Mouse (Mus musculus): ENCODE results near the gene Tec. TPM values are rescaled to one million over a fixed set of nuclear protein-coding genes. Genes with fewer than 3 reads are reported as not detected.

Tec gene
- polyA plus RNA-seq, 1 experiment from 2014 or later, result 2.9 TPM

- DNase-seq (ENCODE audit: low spot score) (no peak), ATAC-seq (replicated peaks; ENCODE audit: low FRiP score) (no peak)
- no peak overlapping the region for H3K27ac ChIP-seq (ENCODE audit: low read depth, low read length)
- no peak overlapping the region for H3K9ac ChIP-seq (ENCODE audit: low read length)
- no peaks in the 10 kb centered on the region for H3K4me1 ChIP-seq (replicated peaks; ENCODE audit: control insufficient read depth, insufficient read depth, low read length)
- no peaks in the 10 kb centered on the region for H3K27me3 ChIP-seq (ENCODE audit: control insufficient read depth, insufficient read depth, low read length)
- no peak overlapping the region for H3K4me2 ChIP-seq (ENCODE audit: low read depth, low read length, severe bottlenecking)
- 76% methylated on average over 2 of the region's 2 CpGs for WGBS
- H3K9me3 ChIP-seq (ENCODE audit: control insufficient read depth, low read length), result no peaks in the 10 kb centered on the region
- no peaks in the 10 kb centered on the region for H3K36me3 ChIP-seq (ENCODE audit: control insufficient read depth, insufficient read depth, low read length)
- H3K4me3 ChIP-seq (ENCODE audit: low read depth, low read length), result no peak overlapping the region
Measured at GRCm38 (mm10) chr5:72853365-72853764, 14.9 kb downstream of the Tec start.

DNA sequence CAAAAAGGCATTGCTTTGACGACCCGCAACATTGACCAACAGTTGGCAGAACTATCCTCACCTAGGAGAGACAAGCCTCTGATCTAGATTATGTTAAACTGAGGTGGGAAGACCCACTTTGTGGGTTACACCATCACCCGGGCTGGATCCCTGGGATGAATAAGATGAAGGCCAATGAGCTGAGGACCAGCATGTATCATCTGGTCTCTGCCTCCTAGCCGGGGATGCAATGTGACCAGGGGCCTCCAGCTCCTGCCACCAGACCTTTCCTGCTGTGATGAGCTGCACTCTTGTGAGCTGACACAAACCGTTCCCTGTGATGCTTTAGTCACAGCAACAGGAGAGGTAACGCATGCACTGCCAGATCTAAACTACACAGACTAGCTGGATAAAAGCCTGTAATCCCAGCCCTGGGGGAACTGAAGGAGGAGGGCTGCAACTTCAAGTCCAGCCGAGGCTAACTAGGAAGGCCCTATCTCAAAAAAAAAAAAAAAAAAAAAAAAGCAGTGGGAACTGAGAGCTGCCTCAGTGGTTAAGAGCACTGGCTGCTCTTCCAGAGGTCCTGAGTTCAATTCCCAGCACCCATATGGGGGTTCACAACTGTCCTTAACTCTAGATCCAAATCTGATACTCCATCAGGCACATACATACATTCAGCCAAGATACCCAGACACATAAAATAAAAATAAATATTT, 15.8 kb downstream of the Tec start:
- Histone ChIP-seq H3K4me2 (ENCODE audit: low read depth, low read length, severe bottlenecking) (no peak overlapping the region), H3K36me3 (ENCODE audit: control insufficient read depth, insufficient read depth, low read length) (no peaks in the 10 kb centered on the region), H3K4me3 (ENCODE audit: low read depth, low read length) (no peak overlapping the region), H3K9me3 (ENCODE audit: control insufficient read depth, low read length) (no peaks in the 10 kb centered on the region), H3K4me1 (replicated peaks; ENCODE audit: control insufficient read depth, insufficient read depth, low read length) (no peaks in the 10 kb centered on the region), H3K27ac (ENCODE audit: low read depth, low read length) (no peak overlapping the region), H3K27me3 (ENCODE audit: control insufficient read depth, insufficient read depth, low read length) (no peaks in the 10 kb centered on the region), H3K9ac (ENCODE audit: low read length) (no peak overlapping the region)
- ATAC-seq (replicated peaks; ENCODE audit: low FRiP score) (no peak), DNase-seq (ENCODE audit: low spot score) (no peak)
- 73% methylated on average over 7 of the region's 7 CpGs for WGBS

- H3K36me3 ChIP-seq (ENCODE audit: control insufficient read depth, insufficient read depth, low read length), result no peaks in the 10 kb centered on the region
- DNase-seq (ENCODE audit: low spot score), result no peak
- ATAC-seq (replicated peaks; ENCODE audit: low FRiP score), result no peak
- H3K4me2 ChIP-seq (ENCODE audit: low read depth, low read length, severe bottlenecking), result no peak overlapping the region
- H3K27me3 ChIP-seq (ENCODE audit: control insufficient read depth, insufficient read depth, low read length), result no peaks in the 10 kb centered on the region
- H3K27ac ChIP-seq (ENCODE audit: low read depth, low read length), result no peak overlapping the region
- WGBS, result 94% methylated on average over 4 of the region's 4 CpGs
- no peak overlapping the region for H3K4me3 ChIP-seq (ENCODE audit: low read depth, low read length)
- no peaks in the 10 kb centered on the region for H3K9me3 ChIP-seq (ENCODE audit: control insufficient read depth, low read length)
- no peak overlapping the region for H3K9ac ChIP-seq (ENCODE audit: low read length)
- no peaks in the 10 kb centered on the region for H3K4me1 ChIP-seq (replicated peaks; ENCODE audit: control insufficient read depth, insufficient read depth, low read length)
Measured at GRCm38 (mm10) chr5:72851674-72852098, 16.6 kb downstream of the Tec start.

DNA sequence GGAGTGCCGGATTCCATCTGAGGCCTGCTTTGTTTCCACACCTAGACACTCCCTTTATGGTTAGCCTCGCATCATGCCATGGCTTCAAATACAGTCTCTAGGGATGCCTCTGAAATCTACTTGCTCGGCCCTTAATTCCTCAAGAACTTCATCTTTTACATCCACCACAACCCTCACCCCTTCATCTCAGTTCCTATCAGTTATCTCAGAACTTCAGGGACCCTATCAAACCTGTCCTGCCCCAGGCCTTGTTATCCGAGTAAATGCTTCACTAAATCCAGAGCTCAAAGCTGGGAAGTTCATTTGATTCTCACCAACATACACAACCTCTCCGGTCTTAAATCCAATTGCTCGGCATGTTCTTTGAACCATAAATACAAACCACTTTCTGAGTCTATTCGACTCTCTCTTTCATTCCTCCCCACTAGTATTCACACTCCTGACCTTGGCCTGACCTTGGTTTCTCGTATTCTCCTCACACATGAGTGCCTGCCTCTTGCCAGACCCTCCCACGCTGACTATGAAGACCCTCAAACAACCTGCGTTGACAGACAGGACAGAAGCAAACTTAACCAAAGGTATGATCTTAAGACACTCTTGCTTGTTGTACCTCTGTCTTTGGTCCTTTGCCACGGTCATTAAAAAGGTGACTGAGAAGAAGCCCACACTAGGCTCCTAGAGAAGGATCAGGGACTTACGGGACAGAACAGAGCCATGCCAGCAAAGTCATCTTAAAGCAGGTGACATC, 17.2 kb downstream of the Tec start:
- DNase-seq (ENCODE audit: low spot score) (no peak), ATAC-seq (replicated peaks; ENCODE audit: low FRiP score) (no peak)
- H3K4me3 ChIP-seq (ENCODE audit: low read depth, low read length), result no peak overlapping the region
- no peaks in the 10 kb centered on the region for H3K4me1 ChIP-seq (replicated peaks; ENCODE audit: control insufficient read depth, insufficient read depth, low read length)
- no peaks in the 10 kb centered on the region for H3K36me3 ChIP-seq (ENCODE audit: control insufficient read depth, insufficient read depth, low read length)
- H3K9me3 ChIP-seq (ENCODE audit: control insufficient read depth, low read length), result no peaks in the 10 kb centered on the region
- H3K4me2 ChIP-seq (ENCODE audit: low read depth, low read length, severe bottlenecking), result no peak overlapping the region
- H3K27me3 ChIP-seq (ENCODE audit: control insufficient read depth, insufficient read depth, low read length), result no peaks in the 10 kb centered on the region
- H3K27ac ChIP-seq (ENCODE audit: low read depth, low read length), result no peak overlapping the region
- WGBS, result 77% methylated on average over 12 of the region's 12 CpGs
- no peak overlapping the region for H3K9ac ChIP-seq (ENCODE audit: low read length)

GRCm38 (mm10) chr5:72848889-72849435, 19.3 kb downstream of the Tec start:
- no peak for ATAC-seq (replicated peaks; ENCODE audit: low FRiP score)
- Histone ChIP-seq H3K4me2 (ENCODE audit: low read depth, low read length, severe bottlenecking) (no peak overlapping the region), H3K4me3 (ENCODE audit: low read depth, low read length) (no peak overlapping the region), H3K36me3 (ENCODE audit: control insufficient read depth, insufficient read depth, low read length) (no peaks in the 10 kb centered on the region), H3K27ac (ENCODE audit: low read depth, low read length) (no peak overlapping the region), H3K9ac (ENCODE audit: low read length) (no peak overlapping the region), H3K27me3 (ENCODE audit: control insufficient read depth, insufficient read depth, low read length) (no peaks in the 10 kb centered on the region), H3K9me3 (ENCODE audit: control insufficient read depth, low read length) (no peaks in the 10 kb centered on the region), H3K4me1 (replicated peaks; ENCODE audit: control insufficient read depth, insufficient read depth, low read length) (no peaks in the 10 kb centered on the region)
- 89% methylated on average over 6 of the region's 6 CpGs for WGBS
- no peak for DNase-seq (ENCODE audit: low spot score)

DNA sequence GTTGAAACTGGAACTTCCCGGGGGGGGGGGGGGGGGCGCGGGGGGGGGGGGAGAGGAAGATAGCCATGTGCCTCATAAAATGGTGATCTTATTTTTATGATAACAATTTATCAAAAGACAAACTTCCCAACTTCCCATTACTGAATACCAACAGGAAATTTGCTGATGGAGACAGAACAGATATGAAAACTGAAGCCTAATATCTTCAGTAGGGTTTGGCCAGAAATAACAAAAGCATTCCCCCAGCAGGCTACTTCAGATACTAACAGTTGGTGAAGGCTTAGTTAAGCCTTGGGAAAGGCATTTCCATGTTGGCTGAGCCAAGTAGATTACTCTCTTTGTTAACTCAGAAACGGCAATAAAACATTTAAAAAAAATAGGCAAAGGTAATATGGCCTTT, 21.6 kb downstream of the Tec start:
- Histone ChIP-seq H3K27me3 (ENCODE audit: control insufficient read depth, insufficient read depth, low read length) (no peaks in the 10 kb centered on the region), H3K4me2 (ENCODE audit: low read depth, low read length, severe bottlenecking) (no peak overlapping the region), H3K9me3 (ENCODE audit: control insufficient read depth, low read length) (no peaks in the 10 kb centered on the region), H3K36me3 (ENCODE audit: control insufficient read depth, insufficient read depth, low read length) (no peaks in the 10 kb centered on the region), H3K27ac (ENCODE audit: low read depth, low read length) (no peak overlapping the region), H3K9ac (ENCODE audit: low read length) (no peak overlapping the region), H3K4me3 (ENCODE audit: low read depth, low read length) (no peak overlapping the region), H3K4me1 (replicated peaks; ENCODE audit: control insufficient read depth, insufficient read depth, low read length) (no peaks in the 10 kb centered on the region)
- DNase-seq (ENCODE audit: low spot score), result no peak
- WGBS, result 51% methylated on average over 2 of the region's 4 CpGs
- no peak for ATAC-seq (replicated peaks; ENCODE audit: low FRiP score)

GRCm38 (mm10) chr5:72845928-72846630, 22.2 kb downstream of the Tec start:
- Histone ChIP-seq H3K27me3 (ENCODE audit: control insufficient read depth, insufficient read depth, low read length) (no peaks in the 10 kb centered on the region), H3K4me3 (ENCODE audit: low read depth, low read length) (no peak overlapping the region), H3K36me3 (ENCODE audit: control insufficient read depth, insufficient read depth, low read length) (no peaks in the 10 kb centered on the region), H3K27ac (ENCODE audit: low read depth, low read length) (no peak overlapping the region), H3K4me1 (replicated peaks; ENCODE audit: control insufficient read depth, insufficient read depth, low read length) (no peaks in the 10 kb centered on the region), H3K9me3 (ENCODE audit: control insufficient read depth, low read length) (no peaks in the 10 kb centered on the region), H3K4me2 (ENCODE audit: low read depth, low read length, severe bottlenecking) (no peak overlapping the region), H3K9ac (ENCODE audit: low read length) (no peak overlapping the region)
- DNase-seq (ENCODE audit: low spot score), result no peak
- no peak for ATAC-seq (replicated peaks; ENCODE audit: low FRiP score)
- whole genome bisulfite sequencing, result 78% methylated on average over 9 of the region's 9 CpGs

- H3K4me3 ChIP-seq (ENCODE audit: low read depth, low read length), result no peak overlapping the region
Measured at GRCm38 (mm10) chr5:72844776-72845495, 23.3 kb downstream of the Tec start.

More at GRCm38 (mm10) chr5:72844776-72845495, 23.3 kb downstream of the Tec start:
- H3K36me3 ChIP-seq (ENCODE audit: control insufficient read depth, insufficient read depth, low read length), result no peaks in the 10 kb centered on the region
- ATAC-seq (replicated peaks; ENCODE audit: low FRiP score), result no peak
- 91% methylated on average over 7 of the region's 7 CpGs for WGBS
- peak; percentile 14 for DNase-seq (ENCODE audit: low spot score)
- H3K4me1 ChIP-seq (replicated peaks; ENCODE audit: control insufficient read depth, insufficient read depth, low read length), result no peaks in the 10 kb centered on the region
- no peak overlapping the region for H3K4me2 ChIP-seq (ENCODE audit: low read depth, low read length, severe bottlenecking)
- no peak overlapping the region for H3K9ac ChIP-seq (ENCODE audit: low read length)
- no peaks in the 10 kb centered on the region for H3K27me3 ChIP-seq (ENCODE audit: control insufficient read depth, insufficient read depth, low read length)
- H3K27ac ChIP-seq (ENCODE audit: low read depth, low read length), result no peak overlapping the region
- H3K9me3 ChIP-seq (ENCODE audit: control insufficient read depth, low read length), result peaks cover 2% of the 10 kb centered on the region; the same call in 1 of the 2 replicates
